Mouse (Mus musculus) heart, postnatal 0 days (tissue): ENCODE results near the gene Ankrd13c.

Source experiments
- CTCF ChIP-seq: IDR thresholded peaks from 2 replicates; pipeline ENCODE4 v1.5.1; 2016; ENCODE audit warnings: antibody characterized with exemption, control low read depth, low read depth
- EP300 ChIP-seq: IDR thresholded peaks from 2 replicates; pipeline ENCODE4 v1.6.1; 2016; ENCODE audit warnings: antibody characterized with exemption, low read depth

GRCm38 (mm10) chr3:157979619-157980018 is 32.6 kb downstream of the Ankrd13c start:
- TF ChIP-seq CTCF (no peak), EP300 (no peak)
